Mouse (Mus musculus) adrenal gland (tissue): Measurements from ENCODE around the gene Mpp2.

Experiments used
- intact Hi-C: fragments of 180-260 bp; cut with DNase I; formaldehyde crosslinking; loops from one replicate; pipeline ENCODE4 v1.15.1; 2025

Gene Mpp2

DNA sequence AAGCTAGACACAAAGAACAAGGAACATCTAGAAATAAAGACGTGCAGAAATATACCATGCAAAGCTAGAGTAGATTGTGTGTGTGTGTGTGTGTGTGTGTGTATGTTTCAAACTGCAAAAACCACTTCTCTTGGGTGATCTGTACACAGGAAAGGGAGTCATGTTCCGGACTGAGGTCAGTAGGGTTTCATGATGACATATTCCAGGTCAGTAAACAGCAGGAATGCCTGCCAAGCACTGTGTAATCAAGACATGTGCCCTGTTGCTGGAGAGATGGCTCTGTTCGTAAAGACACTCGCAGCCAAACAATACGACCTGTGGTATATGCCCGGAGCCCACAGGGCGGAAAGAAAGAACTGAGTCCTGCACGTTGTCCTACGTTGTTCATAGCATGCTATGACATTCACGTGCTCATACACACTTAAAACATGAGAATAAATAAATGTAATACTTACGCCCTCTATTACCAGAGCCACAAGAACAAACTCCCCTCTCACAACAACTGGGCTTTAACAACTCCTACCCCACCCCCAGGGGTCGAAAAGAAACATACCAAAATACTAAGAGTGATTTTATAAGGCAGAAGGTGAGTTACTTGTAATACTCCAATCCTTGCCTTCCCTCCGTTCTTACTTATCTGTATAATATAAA lies 48.7 kb downstream of the Mpp2 start:
- intact Hi-C loops = loop anchor here (1.0 to 5.0 kb wide), 2 partner anchors 53 to 117 kb away; no protein-coding TSS in a partner anchor

DNA sequence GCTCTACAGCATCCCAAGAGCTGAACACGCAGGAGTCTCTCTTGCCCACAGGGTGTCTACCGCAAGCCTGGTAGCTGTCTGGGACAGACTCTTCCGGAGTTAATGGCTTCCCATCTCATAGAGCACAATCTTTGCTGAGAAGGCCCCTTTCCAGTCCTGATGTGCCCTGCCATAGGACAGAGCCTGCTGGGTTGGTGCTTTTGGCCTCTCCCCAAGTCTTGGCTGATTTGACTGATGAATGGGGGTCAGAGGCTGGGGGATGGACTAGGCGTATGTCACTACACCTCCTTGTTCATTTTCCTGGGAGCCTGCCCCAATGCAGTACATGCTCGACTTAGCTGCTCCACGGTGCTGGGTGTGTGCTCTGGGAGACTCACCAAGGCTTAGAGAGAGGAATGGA lies 50.5 kb downstream of the Mpp2 start:
- intact Hi-C loops = no loop called here

DNA sequence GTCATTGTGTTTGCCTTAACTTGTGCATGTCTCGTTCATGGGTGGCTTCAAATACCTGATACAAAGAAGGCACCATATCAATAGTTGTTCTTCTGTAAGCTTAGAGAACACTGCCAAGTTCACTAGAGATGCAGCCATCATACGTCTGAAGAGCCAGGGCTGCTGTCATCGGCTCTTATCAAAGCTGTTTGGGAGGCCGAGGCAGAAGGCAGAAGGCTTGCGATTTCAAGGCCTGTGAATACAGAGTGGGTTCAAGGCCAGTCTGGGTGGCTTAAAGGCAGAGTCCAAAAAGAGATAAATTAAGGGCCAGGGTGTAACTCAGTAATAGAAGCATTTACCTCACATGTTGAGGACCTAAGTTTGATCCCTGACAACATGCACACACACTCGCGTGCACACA lies 52.0 kb downstream of the Mpp2 start:
- intact Hi-C loops = no loop called here

DNA sequence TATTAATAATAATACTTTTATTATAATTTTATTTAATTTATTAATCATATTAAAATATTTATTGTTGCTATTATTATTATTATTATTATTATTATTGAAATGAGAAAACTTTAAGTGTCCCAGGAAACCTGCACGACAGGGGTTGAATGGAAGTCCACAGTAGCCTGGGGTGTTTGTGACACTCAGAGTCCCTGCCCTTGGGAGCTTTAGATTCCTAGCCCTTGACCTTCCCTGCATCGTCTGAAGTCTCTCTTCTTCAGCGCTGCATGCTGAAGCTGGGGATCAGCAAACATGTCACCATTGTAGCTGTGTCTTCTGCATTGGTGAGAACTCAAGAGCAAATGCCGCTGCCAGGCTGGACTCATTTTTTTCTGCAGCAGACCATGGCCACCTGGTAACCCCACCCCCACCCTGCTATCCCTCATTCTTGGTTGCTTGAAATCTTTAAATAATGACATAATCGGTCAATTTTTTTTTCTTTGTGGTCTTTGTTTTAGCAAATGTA lies 52.8 kb downstream of the Mpp2 start:
- intact Hi-C loops = no loop called here

DNA sequence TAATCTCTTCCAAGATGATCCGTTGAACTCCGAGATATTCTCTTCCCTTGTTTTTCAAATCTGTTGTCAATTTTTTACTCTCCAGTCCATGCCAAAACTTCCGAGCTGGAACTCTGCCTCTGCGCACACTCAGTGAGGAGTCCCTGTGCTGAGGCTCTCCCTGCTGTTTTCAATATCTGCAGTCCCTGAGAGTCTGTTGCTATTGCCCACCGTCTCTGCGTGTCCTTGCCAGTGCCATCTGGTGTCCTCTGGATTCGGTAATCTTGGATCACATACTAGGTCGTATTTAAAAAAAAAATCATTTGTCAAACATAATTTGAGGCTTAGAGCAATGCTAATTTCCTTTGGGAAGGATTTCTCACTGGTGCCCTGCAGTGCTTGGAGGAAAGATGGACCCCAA lies 53.4 kb downstream of the Mpp2 start:
- intact Hi-C loops = no loop called here

DNA sequence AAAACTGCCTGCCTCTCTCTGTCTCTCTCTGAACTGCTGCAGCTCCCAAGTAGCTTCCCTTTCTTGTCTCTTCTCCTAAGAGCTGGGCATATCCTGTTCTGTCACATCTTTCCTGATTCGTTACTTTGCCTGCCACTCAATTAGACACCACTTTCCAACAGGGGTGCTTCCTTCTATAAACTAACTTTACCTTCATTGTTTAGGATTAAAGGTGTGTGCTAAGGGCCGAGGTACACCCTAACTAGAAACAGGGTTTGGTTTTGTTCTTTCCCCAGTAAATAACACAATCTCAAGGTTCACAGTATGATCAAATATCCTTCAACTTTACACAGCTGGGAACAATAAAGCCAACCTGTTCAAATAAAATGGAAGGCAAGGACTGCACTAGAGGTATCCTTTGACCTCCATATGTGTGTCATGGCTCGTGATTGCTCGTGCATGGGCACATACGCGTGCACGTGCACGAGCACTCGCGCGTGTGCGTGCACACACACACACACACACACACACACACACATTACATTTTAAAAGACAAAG lies 55.2 kb downstream of the Mpp2 start:
- intact Hi-C loops = no loop called here

DNA sequence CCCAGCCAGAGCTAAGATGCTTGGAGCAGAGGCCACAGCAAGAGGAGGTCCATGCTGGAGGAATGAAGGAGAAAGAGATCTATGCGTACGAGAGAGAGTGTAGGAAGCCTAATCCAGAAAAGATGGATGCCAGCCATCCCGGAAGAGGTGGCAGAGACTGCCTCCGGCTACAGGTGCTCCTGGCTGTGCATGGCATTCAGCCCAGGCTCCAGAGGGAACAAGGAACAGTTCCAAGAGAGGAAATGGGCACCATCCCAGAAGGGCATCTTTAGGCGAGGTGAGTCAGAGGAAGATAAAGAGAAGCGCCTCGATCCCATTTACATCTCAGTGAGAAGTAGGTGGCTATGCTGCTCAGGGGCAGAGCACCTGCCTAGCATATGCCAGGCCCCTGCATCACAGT lies 57.2 kb downstream of the Mpp2 start:
- intact Hi-C loops = no loop called here

DNA sequence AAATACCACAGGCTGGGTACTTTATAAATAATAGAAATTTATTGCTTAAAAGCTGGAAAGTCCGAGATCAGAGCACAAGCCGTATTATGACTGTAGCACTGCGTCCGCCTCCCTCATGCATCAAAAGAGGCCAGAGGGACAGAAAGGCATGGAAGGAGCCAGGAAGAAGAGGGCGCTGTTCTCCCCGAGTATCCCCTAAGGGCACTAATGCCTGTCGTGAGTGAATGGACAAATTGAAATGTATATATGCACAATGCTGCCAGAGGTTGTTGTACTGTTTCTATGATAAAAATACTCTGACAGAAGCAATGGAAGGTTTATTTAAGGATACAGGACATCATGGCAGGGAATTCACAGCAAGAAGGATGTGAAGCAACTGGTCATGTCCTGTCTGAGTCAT lies 58.3 kb downstream of the Mpp2 start:
- intact Hi-C loops = no loop called here

DNA sequence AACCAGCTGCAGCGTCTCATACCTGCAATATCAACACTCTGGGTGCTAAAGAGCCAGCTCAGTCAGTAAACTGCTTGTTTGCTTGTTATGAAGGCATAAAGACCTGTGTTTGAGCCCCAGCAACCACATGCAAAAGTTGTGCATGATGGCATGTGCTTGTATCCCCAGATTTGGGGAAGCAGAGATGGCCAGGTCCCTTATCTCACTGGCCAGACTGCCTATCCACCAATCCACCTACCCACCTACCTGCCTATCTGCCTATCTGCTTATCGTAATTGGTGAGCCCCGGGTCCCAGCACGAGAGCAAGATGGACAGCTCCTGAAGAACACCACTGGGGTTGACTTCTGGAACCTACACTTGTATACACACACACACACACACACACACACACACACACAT lies 59.0 kb downstream of the Mpp2 start:
- intact Hi-C loops = no loop called here

DNA sequence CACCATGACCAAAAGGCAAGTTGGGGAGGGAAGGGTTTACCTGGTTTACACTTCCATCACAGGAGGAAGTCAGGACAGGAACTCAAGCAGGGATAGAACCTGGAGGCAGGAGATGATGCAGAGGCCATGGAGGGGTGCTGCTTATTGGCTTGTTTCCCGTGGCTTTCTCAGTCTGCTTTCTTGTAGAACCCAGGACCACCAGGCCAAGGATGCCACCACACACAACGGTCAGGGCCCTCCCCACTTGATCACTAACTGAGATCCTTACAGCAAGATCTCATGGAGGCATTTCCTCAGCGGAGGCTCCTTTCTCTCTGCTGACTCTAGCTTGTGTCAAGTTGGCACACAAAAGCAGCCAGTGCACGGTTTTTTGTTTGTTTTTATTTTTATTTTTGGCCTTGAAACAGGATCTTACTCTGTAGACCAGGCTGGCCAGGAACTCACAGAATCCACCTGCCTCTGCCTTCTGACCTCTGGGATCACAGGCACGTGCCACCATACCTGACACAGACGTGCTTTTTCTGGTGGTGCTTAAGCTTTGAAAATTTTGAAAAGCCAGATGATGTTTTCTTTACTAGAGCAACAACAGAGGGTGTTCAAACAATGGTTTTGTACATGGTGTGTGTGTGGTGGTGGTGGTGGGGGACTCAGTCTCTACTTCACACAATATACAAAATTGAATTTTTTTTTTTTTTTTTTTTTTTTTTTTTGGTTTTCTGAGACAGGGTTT lies 60.1 kb downstream of the Mpp2 start, which contains the start of gene Mpp3:
Gene Mpp3 (minus strand): TSS at position 375 of the 730 bp plus-strand sequence.
- intact Hi-C loops = no loop called here

DNA sequence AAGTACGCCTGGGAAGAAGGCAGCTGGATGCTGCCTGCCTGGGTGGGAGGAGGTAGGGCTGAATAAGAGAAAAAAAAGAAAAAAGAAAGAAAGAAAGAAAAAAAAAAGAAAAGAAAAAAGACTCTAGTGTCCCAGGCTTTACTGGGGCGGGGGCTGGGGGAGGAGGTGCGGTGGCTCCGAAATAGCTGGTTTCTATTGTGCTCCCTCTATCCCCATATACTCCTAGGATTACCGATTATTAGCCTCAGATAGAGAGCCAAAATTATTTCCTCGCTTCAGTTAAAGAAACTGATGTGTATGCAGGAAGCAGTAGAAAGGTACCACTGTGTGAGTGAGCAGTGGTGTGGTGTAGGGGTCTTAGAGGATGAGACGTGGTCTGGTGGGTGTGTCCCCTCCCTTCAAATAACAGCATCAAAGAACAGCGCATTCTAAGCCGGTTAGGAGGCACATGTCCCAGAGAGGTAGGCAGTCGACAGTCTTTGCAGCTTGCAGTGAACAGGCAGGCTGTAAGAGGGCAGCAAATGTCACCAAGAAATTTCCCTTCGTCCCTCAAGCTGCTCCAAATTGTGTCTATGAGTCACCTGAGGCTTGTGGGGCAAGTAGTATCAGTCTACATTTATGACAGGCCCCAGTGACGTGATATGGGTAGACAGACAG lies 60.8 kb downstream of the Mpp2 start:
- intact Hi-C loops = no loop called here

DNA sequence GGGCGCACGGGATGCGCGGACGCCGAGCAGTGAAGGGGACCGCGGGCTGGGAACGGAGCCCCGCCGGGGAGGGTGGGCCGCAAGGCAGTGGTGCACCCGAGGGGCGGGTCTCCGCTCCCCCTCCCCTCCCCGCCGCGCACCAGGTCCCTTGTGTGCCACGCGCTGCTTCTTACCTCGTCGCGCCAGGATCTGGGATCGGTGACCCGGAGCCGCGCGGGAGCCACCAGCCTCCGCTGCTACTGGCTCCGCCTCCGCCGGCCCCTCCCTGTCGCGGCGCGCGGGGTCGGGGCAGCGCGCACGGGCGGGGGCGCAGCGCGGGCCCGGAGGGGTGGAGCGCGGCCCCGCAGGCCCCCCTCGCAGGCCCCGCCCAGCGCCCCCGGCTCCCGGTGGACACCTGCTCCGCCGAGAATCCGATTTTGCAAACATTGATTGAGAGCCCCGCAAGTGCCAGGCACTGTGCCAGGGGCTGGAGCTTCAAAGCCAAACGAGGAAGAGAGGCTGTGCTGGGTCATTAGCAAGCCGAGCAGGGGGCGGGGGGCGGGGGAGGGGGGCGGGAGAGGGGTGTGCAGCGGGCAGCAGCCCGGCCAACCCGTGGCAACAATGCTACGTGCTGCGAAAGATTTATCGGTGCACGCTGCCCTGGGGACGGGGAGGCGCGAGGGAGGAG lies 61.5 kb downstream of the Mpp2 start:
- intact Hi-C loops = no loop called here

DNA sequence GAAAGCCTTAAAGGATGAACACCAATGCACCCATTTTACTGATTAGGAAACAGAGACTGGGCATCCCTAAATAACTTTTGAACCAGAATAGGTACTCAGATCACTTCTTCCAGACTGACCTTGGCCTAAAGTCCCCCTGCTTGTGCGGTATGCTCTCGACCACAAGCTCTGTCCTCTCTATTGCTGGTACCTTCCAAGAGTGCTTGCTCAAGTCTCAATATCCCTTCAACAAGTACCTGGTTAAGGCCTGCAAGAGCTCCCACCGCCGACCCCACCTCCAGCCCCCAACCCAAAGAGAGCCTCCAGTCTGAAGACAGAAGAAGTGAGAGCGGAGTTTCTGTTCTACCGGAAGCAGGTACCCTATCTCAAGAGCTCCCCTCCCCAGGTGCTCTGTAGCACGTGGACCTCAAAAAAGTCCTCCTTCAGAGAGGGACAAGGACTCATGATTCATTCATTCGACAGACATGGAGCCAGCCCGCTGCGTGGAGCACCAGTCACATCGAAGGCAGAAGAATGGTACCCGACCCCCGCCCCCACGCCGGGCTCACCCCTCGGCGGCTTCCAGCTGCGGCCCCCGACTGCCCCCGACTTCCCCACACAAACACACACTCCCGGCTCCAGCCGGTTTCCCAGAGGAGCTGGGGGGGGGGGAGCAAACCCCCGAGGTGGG lies 62.2 kb downstream of the Mpp2 start:
- intact Hi-C loops = no loop called here

DNA sequence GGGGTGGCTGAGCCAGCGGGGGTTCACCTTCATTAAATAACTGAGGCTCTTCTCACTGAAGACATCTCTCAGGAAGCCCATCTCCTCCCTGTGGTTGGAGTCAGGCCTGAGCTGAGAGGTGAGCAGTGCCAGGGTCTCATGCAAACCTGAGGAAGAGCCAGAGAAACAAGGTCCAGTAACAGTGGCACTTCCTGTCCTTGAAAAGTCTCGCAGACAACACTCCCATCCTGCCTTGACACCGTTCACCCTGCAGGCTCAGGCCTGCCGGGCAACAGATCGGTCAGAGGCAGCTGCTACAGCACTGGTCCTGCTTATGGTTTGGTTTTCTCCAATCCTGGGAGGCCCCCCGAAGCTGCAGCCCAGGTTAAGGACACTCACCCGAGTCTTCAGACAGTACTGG lies 63.0 kb downstream of the Mpp2 start:
- intact Hi-C loops = no loop called here

DNA sequence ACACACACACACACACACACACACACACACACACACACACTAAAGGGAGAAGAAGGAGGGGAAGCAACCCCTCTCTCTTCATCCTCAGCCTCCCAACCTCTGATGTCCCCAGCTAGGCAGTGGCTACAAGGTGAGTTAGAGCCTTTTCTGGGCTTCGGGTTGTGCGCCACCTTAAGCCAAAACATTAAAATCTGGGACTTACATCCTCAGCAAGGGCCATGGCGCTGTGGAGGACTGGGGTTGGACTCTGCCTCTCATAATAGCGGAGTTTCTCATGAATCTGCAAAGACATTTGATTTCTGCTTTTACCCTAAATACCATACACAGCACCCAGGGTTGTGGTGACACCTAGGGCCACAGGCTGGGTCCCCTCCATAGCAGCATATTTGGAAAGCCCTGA lies 63.4 kb downstream of the Mpp2 start:
- intact Hi-C loops = no loop called here

DNA sequence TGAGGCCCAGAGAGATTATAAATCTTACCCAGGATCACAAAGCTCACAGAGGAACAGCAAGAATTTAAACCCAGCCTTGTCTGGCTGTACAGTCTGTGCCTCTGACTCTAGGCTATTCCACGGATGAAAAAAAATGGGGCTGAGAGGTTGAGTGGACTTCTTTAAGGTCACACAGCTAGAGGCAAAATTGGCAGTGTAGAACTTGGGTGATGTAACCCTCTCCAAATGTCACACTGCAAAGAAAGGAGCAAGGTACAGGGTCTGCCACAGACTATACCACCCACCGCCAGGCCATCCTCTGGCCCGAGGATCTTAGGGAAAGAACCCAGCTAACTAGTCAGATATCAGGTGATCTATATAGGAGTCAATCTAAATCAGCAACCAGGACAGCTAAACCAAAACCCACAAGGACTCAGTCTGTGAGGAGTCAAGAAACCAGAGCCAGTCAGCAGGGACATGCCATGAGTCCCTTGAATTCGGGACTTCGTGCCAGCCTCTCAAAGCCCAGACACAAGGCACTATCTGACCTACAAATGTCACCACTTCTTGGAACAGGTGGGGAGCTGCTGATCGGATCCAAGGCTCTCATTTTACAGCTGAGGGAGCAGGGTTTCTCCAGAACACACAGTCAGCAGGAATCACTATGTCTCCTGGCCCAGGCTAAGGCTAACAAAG lies 64.1 kb downstream of the Mpp2 start:
- intact Hi-C loops = no loop called here

DNA sequence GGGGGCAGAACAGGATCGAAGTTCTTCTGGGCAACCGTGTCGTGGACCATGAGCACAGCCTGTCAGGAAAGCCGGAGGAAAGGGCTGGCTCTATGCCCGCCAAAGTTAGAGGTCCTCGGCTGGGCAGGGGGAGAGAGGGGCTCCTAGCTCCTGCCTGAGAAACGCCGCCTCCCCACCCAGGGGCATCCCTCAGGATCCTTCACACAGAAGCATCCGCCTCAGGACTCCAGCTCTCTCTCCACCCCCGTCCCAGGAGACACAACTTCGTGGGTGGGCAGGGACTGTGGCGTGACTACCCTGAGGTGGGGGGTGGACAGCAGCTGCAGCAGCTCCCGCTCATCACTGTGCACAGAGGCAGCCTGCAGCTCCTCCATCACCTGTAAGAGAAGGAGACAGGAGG lies 64.9 kb downstream of the Mpp2 start:
- intact Hi-C loops = no loop called here

DNA sequence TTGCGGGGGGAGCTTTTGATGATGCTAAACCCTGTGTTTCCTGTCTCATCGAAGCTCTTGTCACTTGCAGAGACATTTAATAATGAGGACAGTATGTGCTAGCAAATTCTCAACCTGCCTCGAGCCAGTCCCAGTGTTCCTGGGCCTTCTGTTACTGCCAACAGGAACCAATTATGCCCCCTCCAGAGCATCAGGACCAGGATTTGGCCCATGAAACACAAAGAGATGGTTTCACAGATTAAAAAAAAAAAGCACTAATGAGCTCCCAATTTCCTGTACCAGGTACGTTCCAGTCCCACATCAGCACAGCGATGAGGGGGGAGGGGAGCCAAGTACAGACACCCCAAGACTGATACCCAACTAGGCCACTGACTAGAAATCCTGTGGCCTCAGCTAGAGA lies 67.1 kb downstream of the Mpp2 start:
- intact Hi-C loops = no loop called here

DNA sequence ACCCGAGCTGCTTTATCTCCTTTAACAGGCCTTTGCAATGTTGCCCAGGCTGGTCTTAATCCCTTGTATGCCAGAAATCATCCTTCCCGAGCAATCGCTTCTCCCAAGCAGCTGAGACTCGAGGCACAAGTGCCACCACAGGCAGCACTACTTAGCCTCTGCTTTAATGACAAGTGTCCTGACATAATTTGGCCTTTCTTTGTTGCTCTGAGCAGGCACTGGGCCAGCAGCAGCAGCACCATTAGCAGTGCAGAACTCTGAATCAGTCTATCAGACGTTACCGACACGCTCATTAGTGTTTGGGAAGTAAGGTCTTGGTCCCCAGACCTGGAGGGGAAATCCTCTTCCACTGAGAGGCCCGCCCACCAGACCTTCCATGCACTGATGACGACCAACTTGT lies 68.6 kb downstream of the Mpp2 start:
- intact Hi-C loops = no loop called here

DNA sequence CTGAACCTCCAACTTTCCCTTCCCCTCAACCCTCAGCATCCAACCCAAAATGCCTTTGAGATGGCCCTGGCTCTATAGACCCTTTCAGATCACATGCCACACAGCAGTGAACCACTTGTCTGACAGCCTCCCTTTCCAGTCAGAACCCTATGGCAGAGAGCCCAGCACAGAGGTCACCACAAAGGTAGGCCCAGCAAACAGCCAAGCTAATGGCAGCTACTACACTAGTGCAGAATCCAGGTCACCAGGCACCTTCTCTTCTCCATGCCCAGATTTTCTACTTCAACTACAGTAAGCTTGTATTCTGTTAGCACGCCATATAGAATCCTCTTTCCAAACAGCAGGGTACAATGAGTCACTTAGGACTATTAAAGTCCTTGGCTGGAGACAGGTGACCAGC lies 72.2 kb downstream of the Mpp2 start:
- intact Hi-C loops = no loop called here
